Mouse (Mus musculus): ENCODE data around the gene Fads6.

Gene Fads6

GRCm38 (mm10) chr11:115275954-115276353, 21.5 kb downstream of the Fads6 start:
- DNase-seq (ENCODE audit: low spot score), result no peak

GRCm38 (mm10) chr11:115275509-115275908, 22.0 kb downstream of the Fads6 start:
- no peak for DNase-seq (ENCODE audit: low spot score)

DNA sequence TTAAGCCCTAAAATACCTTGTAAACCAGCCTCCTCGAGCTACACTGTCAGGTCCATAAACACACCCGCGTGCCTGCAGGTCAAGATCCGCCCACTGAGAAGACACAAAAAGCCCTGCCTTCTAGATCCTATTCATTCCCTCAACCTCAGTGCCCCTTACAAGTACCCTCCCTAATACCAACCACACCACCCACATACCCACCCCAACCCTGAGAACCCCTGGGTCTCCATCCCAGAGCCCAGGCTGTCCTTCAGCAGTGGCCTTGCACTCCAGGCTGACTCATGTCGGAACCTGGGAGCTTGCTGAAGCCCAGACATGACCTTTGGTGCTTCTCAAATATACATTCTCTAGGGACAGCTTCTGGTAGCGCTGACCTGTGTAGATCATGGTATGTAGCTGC, 22.7 kb downstream of the Fads6 start:
- no peak for DNase-seq (ENCODE audit: low spot score)

DNA sequence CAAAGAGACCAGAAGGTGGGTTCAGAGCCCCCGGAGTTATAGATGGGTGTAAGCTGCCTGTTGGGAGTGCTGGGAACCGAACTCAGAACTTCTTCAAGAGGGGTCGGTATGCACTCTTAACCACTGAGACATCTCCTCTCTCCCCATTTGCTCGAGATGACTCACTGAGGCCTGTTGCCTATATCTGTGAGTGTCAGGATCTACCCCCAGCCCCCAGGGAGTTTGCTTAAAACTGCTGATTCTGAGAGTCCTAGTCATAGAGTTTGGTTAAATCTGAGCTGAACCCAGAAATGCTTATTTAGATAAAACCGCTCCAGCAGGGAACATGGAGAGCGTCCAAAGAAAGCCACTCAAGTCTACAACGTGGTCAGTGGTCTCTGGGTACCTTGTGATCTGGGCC, 23.3 kb downstream of the Fads6 start:
- no peak for DNase-seq (ENCODE audit: low spot score)

DNA sequence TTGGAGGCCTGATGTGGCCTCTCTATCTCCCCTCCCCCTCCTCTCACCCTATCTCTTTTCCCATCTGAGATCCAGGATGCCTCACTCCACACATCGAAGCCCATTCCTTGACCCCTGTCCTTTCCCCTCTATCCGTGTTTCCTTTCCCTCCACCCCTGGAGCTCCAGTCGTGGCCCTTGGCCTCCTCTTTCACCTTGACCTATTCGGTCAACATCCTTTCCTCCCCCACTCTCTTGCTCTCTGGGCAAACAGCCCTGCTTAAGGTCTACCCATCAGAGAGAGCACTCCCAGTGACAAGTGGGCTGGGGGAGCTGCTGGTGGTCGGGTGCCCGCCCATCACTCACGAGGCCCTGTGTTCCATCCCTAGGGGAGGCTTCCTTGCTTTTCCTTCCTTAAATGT, 23.7 kb downstream of the Fads6 start:
- no peak for DNase-seq (ENCODE audit: low spot score)

- no peak for DNase-seq (ENCODE audit: low spot score)
These were observed 24.5 kb downstream of the Fads6 start for GRCm38 (mm10) chr11:115272894-115273498.

- DNase-seq (ENCODE audit: low spot score), result no peak
These were observed 26.0 kb downstream of the Fads6 start for GRCm38 (mm10) chr11:115271481-115271880.

DNA sequence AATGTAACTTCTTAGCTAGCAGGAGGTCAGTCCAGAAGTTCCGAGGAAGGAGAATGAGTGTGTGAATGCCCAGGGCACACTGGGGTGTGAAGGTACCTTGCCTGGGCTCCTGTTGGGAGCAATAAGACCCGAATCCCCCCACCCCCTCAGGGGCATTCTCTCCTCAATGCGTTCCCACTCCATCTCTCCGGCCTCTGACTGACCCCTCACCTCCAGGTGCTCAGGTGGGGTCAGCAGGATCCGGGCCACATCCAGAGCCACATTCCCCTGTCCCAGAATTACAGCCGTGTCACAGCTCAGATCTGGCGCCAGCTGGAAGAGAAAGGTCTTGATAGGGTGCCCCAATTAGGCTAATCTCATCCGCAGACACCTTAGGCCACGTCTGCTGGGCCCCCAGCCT, 26.4 kb downstream of the Fads6 start:
- DNase-seq (ENCODE audit: low spot score), result no peak

DNA sequence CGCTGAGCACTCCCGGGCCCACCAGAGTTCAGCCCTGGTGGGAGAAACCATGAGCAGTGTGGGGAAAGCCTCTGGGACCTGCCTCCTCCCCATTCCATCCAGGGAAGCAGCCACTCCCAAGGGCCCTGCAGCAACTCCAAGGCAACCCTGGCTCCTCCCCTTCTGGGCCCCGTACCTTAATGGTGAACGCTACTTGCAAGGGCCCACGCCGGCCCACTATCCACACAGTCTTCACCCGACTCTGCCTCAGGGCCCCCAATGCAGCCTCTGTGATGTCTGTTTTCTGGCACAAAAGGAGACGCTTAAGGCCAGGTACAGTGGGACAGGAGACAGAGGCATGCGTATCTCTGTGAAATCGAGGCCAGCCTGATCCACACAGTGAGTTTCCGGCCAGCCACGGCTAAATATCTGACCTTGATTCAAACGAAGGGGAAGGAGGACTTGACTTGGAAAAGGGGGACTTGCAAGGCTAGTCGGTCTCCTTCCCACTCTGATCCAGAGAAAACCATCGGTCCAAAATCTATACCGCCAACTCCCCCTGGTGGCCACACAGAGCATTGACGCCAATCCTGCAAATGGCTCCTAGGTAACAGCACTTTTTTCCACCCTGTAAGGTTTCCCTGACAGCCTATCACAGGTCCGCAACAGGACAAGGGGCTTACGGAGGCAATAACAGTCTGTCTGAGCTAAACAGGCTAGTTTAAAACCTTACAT, 27.2 kb downstream of the Fads6 start:
- DNase-seq (ENCODE audit: low spot score), result peak; percentile 76

DNA sequence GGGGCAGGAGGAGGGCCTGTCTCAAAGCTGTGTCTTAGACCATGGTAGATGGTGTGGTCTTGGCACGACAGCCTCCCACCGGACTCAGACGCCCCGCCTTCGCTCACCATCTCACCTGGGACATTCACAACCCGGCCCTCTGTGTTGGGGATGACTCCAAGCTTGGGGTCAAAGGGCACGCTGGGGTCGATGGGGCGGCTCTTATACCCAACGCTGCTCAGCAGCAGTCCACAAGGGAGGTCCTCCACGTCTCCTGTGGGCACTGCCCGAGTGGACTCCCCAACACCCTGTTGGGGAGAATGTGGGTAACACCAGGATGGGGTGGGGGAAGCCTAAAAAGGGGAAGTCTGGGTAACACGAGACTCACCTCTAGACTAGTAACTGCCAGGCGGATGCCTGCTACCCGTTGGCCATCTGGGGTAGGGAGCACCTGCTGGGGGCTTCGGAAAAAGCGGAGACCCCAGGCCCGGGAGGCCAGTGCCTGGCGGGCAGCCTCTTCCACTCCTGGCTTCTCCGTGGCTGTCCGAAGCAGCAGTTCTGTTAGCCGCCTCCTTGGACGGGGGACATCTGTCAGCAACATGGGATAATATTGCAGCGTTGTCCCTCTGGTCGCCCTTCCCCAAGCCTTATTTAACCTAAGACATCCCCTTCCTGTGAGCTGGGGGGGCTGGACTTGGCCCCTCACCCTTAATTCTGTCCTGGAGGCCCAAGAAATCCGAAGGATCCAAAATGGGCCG, 28.0 kb downstream of the Fads6 start:
- DNase-seq (ENCODE audit: low spot score), result no peak

DNA sequence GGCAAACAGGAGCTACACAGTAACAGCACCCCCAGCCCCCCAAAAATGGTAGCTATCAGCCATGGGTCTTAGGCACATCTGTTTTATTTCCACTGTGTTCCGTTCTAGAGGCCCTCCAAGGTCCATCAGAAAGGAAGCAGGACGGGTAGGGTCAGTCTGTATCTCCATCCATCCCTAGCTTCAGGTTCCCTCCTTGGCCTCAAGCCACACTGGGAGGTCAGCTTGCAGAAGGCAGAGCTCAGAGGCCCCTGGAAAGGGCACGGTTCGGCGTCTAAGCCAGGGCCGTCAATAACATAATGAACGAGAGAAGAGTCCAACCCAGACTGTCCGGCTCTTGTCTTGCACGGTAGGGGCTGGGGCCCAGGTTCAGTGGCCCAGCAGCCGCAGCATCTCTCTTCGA, 29.5 kb downstream of the Fads6 start:
- DNase-seq (ENCODE audit: low spot score), result no peak

GRCm38 (mm10) chr11:115267061-115267883, 30.2 kb downstream of the Fads6 start, which contains the start of gene Grin2c:
Gene Grin2c, minus strand, starts transcription at chr11:115267243.
- no peak for DNase-seq (ENCODE audit: low spot score)

GRCm38 (mm10) chr11:115266400-115266778, 31.1 kb downstream of the Fads6 start:
- no peak for DNase-seq (ENCODE audit: low spot score)

DNA sequence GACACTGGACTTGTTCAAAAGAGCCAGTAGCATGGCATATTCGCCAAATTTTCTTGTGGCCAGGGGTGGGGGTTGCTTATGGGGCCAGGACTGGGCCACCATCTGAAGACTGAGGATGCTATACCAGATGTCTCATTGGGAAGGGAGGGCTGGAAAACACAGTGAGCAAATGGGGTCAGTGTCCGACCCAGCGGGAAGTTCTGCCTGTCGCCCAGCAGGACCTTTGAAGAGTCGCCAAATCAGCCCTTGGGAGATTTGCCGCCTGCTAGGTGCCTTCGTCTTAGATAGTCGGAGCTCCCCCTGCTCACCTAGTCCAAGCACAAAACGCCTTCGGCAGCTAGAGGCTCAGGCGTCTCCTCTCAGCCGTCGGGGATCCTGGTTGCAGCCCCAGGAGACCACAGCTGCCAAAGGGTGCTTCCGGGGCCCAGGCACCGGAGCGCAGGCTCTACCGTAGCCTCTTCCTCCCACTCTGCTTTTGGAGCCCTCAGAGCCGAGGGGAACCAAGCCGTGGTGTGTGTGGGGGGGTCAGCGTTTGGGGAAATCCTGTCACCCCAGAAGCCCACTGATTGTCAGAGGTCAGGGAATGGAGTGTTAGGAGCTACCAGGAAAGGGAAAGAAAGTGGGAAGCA, 31.6 kb downstream of the Fads6 start:
- DNase-seq (ENCODE audit: low spot score), result no peak

GRCm38 (mm10) chr11:115264862-115265668, 32.4 kb downstream of the Fads6 start:
- no peak for DNase-seq (ENCODE audit: low spot score)

DNA sequence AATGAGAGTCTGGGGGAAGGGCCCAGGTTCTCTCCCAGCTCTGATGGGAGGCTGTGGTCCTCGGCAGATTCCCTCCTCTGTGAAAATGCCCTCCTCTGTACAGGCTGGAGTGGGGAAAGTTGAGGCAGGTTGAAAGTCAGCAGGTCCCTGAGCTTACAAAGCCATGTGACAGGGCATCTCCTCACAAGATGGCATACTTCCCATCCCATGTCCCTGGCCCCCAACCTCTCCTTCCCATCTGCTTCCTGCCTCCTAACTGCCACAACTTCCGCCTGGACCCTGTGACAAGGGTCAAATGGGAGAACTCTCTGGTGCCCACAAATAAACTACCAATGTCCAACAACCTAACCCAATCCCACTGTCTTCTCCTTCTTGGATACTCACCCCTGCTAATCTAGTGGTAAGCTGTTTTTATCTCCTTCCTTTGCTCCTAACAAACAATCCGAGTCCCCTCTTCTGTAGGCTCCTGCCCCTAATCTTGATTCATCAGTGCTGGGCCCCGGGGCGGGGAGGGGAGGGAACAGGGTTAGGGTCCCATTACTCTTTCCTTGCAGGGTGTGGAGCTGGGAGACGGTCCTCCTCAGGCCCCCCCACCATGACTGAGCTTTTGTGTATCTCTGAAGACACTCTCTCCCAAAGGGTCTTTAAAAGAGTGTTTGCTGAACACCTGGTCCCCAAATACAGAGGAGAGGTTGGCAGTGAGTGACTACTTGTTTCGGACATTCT, 33.2 kb downstream of the Fads6 start:
- DNase-seq (ENCODE audit: low spot score), result no peak

DNA sequence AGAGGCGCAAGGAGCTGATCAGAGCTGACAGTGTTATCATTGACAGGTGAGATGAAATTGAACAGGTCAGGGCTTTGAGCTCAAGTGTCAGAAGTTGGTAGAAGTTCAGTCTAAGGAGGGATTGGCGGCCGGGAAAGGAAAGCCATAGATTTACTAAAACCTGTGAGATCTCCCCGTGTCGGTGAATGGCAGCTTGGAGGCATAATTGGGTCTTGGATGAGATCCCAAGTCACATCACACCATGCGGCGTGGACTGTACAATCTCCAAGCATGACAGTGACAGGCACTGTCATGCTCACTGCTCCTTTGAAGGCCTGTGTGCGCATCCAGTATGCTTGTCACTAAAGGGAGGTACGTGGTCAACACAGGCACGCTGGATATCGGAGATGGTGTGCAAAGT, 34.5 kb downstream of the Fads6 start:
- DNase-seq (ENCODE audit: low spot score), result no peak

DNA sequence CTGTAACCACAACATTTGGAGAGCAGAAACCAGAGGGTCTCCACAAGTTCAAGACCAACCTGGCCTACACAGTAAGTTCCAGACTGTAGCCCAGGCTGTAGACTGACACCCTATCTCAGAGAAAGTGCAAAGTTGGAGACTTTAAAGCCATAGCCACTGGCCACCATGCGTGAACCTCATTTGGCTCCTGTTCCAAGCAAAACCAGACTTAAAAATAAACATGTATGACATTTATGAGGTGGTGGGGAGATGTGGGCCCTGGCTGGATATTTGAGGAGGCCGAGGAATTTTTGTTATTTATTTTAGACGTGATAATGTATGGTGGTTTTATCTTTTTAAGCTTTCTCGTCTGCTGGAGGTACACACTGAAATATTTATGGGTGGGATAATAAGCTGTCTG, 38.3 kb downstream of the Fads6 start:
- no peak for DNase-seq (ENCODE audit: low spot score)

DNA sequence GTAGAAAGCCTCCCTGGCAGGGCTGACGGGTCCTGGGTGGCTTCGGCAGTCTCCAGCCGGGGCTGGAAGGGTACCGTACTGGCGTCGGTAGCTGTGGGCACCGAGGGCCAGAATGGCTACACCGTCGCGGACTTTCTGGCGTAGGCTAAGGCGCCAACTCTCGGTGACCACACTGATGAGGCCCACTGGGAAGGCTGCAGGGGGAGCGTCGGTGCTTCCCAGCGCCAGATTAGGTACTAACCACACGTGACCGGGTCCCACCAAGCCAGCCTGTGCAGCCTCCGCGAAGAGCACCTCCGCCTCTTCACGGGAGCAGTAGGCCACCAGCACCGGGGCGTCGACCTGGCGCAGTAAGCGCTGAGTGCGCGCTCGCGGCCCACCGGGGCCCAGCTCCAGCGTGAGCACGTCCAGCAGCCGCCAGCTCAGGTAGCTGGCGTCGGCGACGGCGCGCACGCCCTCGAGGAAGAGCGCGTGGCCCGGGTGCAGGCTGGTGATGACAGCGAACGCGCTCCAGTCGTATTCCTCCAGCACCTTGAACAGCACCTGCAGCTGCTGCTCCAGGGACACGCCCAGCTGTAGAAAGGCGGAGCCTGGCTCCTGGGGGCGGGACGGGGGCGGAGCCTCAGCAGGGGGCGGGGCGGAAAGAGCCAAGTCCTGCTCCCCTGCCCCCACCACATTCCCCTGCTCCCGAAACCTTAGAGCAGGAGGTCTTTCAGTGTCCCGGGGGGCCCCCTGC, 39.5 kb downstream of the Fads6 start:
- DNase-seq (ENCODE audit: low spot score), result no peak

DNA sequence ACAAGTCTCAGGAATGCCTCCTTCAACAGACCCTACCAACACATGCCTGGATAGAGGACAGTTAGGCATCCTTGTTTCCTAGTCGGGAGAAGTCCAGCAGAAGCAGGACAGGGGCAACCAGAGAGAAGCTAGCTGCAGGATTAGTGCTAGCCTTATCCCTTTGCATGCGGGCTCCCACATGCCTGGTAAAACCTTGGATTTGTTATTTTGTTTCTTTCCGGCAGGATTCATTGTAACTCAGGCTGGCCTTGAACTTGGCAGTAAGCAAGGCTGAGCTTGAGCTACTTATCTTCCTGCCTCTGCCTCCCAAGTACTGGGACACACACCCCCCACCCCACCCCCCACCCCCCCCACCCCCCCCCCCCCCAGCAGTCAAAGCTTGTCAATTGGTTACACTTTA, 46.2 kb downstream of the Fads6 start:
- DNase-seq (ENCODE audit: low spot score), result no peak

Measured in lung, postnatal 25 days (tissue).